Mouse (Mus musculus) frontal cortex, postnatal 36 days (tissue): Measurements from ENCODE around the gene Ifitm5.

Experiments used
- DNase-seq, 2 experiments: peaks; one replicate each; pipeline ENCODE4 v3.0.0; 2022; ENCODE audit warnings: low spot score in 2 of 2

The Ifitm5 gene

DNA sequence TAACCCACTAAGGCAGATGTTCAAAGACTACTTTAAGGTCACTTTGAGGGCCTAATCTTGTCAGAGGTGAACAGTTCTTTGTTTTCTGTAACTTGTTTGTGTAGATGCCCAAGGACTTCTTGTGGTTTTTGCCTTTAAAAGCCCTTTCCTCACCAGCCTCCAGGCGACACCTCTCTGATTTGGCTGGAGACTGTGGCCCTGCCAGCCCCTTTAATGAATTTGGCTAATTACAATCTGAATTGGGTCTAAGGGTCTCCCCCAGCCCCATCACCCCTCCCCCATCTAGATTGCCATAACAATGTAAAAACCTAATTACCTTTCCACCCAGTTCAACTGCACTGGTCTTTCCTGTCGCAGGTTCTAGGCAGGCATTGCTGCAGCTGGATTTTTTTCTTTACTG lies 12.6 kb upstream of the Ifitm5 start:
- DNase-seq = no peak

DNA sequence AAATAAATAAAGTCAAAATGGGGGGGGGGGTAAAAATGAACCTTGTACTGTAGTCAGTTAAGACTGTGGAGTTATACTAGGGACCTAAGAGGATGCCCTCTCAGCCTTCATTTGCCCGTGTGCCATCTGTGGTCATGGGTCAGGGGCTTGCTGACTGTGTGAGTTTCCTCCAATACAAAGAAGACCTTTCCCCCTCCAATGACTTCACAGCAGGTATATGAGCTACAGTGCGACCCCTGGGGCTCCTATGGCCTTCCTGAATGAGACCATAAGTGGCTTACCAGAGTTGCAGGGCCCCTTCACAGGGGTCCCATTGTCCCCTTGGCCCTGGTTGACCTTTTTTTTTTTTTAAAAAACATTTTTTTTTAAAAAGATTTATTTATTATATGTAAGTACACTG lies 11.3 kb upstream of the Ifitm5 start:
- no peak for DNase-seq

DNA sequence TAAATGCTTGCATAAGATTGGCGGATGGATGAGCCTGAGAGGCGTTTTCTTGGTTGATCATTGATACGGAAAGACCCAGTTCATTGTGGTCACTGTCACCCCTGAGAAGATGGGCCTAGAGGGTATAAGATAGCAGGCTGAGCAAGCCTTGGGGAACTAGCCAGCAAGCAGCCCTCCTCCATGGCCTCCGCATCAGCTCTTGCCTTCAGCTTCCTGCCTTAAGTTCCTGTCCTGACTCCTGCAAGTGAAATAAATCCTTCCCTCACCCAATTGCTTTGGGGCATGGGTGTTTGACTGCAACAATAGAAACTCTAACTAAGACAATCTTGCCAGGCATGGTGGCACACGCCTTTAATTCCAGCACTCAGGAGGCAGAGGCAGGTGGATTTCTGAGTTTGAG lies 9.9 kb upstream of the Ifitm5 start:
- DNase-seq = no peak

- DNase-seq = peak in 1 of 2 experiments; percentile 34
Measured at GRCm38 (mm10) chr7:140959181-140959901, 9.2 kb upstream of the Ifitm5 start.

- DNase-seq = no peak
Measured at GRCm38 (mm10) chr7:140956556-140956869, 6.4 kb upstream of the Ifitm5 start.

DNA sequence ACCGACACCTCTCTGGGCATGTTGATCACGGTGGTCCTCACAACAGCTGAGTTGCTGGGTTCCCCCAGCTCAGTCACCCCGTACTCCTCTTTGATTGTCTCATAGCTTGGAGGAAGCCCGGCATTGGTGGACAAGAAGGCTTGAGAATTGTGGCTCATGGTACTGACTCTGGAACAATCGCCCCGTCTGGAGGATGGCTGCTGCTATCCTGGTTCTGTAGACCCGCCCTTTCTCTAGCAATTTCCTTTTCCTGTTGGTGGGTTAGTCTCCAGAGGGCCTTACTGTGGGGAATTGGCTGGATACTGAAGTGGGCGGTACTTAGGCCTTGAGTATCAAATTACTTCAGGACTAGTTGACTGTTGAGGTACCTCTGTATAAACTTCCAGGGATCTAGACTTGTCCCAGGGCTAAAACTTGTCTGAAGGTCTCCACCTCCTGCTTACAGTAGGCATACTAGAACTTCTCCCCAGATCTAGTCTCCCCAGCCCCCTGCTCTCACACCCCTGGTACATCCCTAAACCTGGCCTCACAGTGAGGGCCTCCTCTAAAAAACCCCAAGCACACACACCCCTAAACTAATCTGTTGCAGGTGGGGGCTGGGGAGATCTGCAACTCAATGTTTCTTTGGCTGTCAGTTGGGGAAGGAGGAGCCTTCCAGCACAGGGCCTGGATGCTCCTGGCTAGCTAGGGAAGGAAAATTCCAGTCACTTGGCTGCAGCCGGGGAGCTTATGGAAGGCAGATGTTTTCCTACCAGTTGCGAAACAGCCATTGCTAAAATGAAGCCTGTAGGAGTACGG lies 5.9 kb upstream of the Ifitm5 start, which contains the start of the genes Gm45717 and Ifitm2:
Gm45717 (minus strand) TSS at position 180 of the 798 bp plus-strand sequence.
Ifitm2 (minus strand) TSS at position 230 of the 798 bp plus-strand sequence.
- DNase-seq = peak; percentile 47 to 60

- no peak for DNase-seq
Measured at GRCm38 (mm10) chr7:140955342-140955741, 5.3 kb upstream of the Ifitm5 start.

GRCm38 (mm10) chr7:140954733-140955071 lies 4.6 kb upstream of the Ifitm5 start:
- DNase-seq = no peak

GRCm38 (mm10) chr7:140953800-140954732 lies 4.0 kb upstream of the Ifitm5 start:
- no peak for DNase-seq

DNA sequence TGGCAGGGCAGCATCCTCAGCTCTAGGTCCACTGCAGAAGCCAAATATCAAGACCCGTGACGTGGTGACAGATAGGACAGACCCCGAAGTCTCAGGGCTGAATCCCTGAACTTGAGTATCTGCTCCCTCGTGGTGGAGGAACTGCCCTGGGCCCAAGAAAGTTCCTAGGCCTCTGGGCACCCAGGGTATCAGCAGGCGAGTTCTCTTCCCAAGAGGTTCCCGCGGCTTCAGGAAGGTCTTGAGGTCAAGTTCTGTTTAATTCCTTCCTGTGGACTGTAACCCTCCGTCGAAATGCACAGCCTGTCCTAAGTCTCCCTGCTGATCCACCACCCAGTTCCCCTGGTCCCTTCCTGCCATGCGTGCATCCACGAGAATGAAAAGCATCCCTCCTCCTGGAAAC lies 3.0 kb upstream of the Ifitm5 start:
- DNase-seq = no peak

DNA sequence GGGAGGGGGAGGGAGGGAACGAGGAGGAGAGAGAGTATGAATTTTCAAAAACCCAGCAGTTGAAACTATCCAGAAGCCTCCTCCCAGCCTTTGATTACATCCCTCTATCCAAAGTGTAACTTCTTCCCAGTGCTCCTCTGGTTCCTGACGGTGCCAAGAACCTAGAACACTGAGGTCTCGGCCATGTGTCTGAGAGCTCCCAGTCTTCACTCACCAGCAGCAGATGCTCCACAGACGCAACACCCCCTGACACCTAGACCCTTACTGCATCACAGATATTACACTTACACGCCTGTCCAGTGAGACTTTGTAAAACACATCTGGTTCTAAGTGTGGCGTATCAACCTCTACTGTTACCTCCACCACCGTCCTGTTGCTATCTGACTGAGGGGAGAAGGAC lies 2.4 kb upstream of the Ifitm5 start:
- no peak for DNase-seq

- DNase-seq = no peak
Measured at GRCm38 (mm10) chr7:140951765-140952164, 1.7 kb upstream of the Ifitm5 start.

- no peak for DNase-seq
Measured at GRCm38 (mm10) chr7:140951051-140951450, 960 bp upstream of the Ifitm5 start.

DNA sequence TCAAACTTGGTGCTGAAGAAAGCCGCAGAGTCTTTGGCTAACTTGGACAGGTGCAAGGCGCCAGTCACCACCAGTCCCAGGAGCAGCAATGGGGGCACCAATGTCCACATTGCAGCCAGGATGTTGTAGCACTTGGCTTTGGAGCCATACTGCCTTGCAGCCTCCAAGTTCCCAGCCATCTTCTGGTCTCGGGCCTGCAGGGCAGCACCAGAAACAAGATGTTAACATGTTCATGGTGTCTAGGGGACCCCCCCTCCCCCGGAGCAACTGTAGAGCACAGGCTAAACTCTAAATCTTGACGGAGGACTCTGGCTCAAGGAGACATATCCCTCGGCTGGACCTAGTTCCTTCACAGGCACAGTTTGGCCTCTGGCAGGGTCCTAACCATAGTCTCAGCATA lies 836 bp downstream of the Ifitm5 start:
- DNase-seq = no peak

DNA sequence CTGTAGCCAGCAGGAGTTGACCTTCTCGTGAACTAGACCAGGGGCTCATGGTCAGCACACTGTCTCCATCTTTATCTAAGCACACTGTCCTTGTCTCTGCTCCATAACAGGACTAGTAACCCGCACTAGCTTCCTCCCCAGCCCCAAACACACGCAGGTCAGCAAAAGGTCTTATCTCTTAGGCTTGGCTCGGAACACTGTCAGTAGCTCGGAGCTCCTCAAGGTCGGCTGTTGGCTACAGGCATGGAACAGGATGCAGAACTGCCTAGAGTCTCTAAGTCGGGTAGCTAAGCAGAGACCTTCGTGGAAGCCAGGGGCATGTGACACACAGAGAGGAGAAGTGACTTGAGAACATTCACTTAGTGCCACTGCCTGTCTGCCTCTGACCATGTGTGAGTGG lies 1.9 kb downstream of the Ifitm5 start:
- DNase-seq = no peak

- DNase-seq = no peak
Measured at GRCm38 (mm10) chr7:140946980-140947379, 3.1 kb downstream of the Ifitm5 start.

- DNase-seq = no peak
Measured at GRCm38 (mm10) chr7:140946311-140946710, 3.8 kb downstream of the Ifitm5 start.

- DNase-seq = no peak
Measured at GRCm38 (mm10) chr7:140945247-140945646, 4.8 kb downstream of the Ifitm5 start.

DNA sequence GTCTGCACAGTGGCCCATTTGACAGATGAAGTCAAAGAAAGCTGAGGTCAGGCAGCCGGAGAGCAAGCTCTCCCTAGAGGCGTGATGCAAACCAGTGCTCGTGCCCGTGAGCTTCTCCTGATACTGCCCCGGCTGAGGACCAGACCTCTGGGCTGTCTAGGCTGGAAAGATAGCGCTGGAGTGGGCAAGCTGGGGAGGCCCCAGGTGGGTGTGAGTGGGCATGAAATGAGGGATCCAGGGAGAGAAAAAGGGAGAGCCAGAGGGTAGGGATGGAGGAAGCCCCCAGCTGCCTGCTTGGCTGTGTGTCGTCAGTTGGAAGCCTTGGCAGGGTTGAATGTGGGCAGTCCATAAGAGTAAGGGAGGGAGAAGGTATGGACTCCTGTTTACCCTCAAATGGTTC lies 5.9 kb downstream of the Ifitm5 start:
- no peak for DNase-seq

GRCm38 (mm10) chr7:140943356-140943755 lies 6.7 kb downstream of the Ifitm5 start:
- DNase-seq = no peak

DNA sequence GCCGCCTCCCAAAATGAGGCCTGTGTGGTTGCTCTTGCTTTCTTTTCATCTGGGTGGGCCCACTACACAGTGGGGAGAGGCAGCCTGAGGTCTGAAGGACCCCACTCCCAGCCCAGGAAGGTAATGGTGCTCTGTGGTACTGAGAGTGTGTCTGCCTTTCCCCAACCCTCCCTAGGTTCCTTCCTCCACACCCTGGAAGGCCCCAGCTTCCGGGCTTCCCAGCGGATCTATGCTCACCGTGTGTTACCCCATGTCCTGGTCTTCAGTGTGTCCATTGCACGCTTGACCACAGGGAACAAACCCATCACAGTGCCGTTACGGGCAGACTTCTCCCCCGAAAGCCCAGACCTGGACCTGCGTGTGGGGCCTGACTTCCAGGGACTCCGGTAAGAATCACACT lies 7.3 kb downstream of the Ifitm5 start:
- no peak for DNase-seq

GRCm38 (mm10) chr7:140942341-140942740 lies 7.8 kb downstream of the Ifitm5 start:
- DNase-seq = no peak
